Mouse (Mus musculus) heart, adult 8-10 months (tissue): Measurements from ENCODE around the gene Samm50. TPM values are rescaled to one million over a fixed set of nuclear protein-coding genes. Genes with fewer than 3 reads are reported as not detected.
A peak's percentile ranks its signal among the peaks of the same experiment; 100 is the strongest.

Experiments used
- DNase-seq: peaks from one replicate; pipeline ENCODE4 v3.0.0; 2022; ENCODE audit warnings: low spot score
- microRNA-seq: library from miRNA; unstranded; fragments of <30 nt; microRNA quantifications from one replicate; pipeline ENCODE4 v1.2.0, GENCODE M21; 2022
- total RNA-seq, 4 experiments: library from RNA; stranded (reverse); gene quantifications; 2 replicates each; pipeline ENCODE4 v1.2.4; 2022

The Samm50 gene
- total RNA-seq, 4 experiments from 2014 or later: 257 to 301 (median 279) TPM

DNA sequence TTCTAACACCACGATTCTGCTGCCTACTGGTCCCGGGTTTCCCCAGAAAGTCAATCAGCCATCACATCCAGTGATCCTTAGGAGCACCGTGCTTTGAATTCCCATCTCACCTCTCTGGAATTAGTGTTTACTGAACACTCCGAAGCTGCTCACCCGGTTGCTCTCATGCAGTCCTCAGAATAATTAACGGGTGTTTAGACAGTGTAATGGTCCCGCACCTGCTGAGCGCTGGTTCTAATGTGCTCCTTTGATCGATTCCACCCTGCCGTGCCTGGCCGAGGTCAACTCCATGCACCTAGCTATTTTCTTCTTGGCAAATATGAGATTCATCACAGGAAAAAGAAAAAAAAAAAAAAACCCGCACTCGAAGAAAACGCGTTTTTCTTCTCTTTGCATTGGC lies 46.5 kb downstream of the Samm50 start:
- no peak for DNase-seq

DNA sequence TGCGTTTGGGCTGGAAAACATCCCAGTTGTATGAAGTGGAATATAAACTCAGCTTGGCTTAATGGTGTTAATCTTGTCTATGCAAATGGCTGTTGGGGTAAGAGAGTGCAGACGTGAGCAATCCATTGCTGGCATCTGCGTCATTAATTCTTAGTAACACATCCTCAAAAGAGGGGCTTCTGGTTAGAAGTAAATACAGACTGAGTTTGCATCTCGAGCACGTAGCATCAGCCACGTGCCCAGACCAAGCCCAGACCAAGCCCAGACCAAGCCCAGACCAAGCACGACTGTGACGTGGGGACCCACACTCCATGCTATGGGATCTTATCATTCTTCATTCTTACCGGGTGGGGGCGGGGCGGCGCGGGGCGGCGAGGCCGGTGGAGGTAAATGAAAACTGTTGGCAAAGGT lies 47.0 kb downstream of the Samm50 start:
- no peak for DNase-seq

DNA sequence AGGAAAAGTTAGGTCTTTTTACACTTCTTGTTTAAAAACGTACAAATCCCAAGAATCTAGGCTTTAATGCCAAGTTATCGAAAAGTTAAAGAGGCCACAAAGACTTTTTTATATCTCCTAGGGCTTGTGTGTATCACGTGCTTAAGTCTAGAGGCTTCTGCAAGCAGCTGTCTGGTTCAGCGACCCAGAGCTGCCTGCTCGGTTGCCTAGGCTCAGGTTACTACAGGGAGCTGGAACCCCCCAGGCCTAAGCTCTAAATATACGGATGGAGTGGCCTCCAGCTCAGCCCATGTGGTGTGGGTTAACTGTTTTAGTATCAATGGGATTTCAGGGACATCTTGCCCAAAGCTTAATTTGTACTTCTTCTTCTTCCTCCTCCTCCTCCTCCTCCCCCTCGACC lies 49.5 kb downstream of the Samm50 start:
- no peak for DNase-seq

DNA sequence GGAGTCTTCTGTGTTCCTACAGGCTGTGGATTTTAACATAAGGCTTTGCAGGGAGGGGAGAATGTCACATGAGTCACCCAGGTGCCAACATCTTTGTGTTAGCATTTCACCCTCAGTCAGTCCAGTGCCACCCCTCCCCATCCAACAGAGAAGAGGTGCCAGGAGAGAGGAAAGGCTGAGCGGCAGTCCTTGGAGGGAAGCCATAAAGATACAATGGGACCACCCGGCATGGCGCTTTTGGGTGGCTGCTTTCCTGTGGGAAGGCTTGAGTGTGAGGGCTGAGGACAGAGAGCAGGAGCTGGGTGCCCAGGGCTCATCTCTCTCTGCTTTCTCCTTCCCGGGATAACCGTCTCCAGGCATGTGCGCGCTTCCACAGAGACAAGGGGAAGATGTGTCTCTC lies 53.1 kb downstream of the Samm50 start:
- no peak for DNase-seq

DNA sequence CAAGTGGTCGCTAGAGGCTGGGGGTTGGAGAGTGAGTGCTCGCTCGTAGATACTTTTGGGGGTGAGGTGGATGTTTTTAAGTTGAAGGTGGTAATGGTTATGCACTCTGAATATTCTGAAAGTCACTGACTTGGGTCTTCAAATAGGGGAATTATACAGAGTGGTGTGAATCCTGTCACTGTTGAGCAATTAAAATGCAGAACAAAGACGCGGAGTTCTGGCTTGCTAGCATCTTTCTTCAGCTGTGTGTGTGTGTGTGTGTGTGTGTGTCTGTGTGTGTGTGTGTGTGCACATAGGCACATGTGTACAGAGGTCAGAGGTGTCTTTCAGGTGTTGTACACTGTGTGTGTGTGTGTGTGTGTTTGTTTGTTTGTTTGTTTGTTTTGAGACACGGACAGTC lies 54.2 kb downstream of the Samm50 start:
- no peak for DNase-seq

DNA sequence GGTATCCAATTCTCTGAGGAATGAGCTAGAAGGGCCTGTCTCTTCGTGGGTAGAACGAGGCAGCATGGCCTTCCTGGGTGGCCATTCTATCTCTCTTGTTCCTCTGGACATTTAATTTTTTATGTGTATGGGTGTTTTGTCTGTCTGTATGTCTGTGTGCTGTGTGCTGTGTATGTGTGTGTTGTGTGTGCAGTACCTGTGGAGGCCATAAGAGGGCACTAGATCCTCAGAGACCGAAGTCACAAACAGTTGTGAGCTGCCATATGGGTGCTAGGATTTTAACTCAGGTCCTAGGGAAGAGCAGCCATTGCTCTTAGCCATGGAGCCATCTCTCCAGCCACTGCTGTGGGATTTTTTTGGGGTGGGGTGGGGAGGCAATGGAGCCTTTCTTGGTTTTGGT lies 55.3 kb downstream of the Samm50 start:
- DNase-seq: no peak

DNA sequence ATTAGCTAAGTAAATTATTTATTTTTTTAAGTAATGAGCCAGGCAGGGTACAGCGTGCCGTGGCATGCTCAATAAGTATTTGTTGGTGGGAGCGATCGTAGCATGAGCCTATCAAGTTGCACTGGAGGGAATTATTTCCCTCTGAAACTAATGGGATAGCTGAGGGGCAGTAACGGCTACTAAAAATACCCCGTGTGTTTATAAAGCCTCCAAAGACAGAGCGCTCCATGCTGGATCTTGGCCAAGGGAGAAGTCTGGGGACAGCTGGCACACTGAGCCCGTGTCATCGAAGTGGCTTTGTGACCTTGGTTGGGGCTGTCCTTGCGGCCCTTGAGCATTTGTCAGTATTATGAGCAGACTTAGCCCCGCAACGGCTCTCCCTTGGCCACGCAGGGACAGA lies 59.2 kb downstream of the Samm50 start:
- DNase-seq: peak; percentile 71

DNA sequence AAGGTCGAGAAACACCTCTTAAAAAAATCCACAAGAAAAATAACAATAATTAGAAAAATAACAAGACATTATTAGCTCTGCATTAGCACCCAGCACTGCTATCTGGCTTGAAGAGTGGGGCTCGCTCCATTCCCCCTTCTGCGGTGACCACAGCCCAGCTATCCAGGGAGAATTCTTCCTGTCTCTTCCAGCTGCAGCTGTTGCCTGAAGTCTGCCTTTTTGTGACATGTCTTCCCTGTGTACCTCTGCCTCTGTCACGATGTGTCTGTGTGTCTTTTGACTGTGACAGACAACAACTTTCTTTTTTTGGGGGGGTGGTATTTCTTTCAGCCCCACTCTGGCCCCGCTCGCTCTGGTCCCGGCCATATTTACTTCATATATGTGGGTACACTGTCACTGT lies 60.6 kb downstream of the Samm50 start:
- DNase-seq: no peak

DNA sequence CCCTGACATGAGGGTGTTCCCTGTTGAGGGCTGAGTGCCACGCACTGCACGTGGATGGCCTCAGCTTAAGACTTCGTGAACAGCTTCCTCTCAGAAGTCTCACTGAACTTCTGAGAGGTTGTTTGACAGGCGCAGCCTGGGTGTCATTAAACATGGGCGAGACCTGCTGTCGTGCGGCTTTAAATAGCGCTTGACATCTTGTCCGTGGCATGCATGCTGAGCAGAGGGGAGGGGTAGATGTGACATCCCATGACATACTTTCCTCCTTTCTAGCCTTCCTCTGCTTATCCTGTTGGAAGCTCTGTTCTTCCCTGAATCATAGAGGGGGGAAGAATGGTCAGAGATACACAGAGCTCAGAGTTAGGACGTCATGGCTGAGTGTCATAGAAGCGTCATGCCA lies 61.7 kb downstream of the Samm50 start:
- DNase-seq: peak; percentile 52

DNA sequence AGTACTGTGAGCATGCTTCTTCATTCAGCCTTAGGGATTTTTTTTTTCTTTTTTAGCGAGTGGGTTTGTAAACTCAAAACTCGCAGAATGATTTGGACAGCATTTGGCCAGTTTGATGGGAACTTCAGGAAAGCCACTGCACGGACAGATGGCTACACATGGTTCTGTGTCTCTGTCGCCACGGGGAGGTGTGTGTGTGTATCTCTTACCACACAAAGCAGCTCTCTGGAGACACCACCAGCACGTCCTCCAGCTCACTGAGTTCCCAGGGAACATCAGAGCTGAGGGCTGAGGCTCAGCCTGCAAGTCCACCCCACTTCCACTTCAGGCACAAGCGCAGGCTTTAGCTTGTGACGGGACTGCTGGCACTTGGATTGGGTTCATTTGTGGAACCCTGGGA lies 62.3 kb downstream of the Samm50 start:
- no peak for DNase-seq

DNA sequence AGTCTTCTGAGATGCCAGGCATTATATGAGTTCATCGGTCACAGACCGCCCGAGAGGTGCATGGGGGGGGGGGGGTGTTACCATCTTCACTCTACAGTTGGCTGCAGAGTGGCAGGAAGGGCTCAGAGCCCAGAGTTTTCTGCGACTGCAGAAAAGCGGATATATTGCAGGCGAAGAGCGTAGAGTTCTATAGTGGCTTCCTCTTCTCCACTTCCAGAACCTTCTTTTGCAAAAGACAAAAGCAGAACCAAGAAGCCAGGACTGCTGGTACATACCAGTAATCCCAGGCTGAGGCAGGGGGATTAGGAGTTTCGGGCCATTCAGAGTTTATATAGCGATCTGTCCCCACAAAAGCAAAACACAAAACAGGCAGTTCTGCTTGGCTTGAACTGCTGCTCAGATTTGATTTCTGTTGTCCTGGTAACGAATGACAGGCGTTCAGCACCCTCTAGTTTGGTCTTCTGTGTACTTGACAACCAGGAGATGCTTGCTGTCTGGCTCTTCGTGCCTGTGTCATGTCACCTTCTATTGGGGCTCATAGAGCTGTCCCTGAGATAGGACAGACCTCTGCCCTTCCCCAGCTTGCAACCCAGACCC lies 64.3 kb downstream of the Samm50 start:
- DNase-seq: no peak

DNA sequence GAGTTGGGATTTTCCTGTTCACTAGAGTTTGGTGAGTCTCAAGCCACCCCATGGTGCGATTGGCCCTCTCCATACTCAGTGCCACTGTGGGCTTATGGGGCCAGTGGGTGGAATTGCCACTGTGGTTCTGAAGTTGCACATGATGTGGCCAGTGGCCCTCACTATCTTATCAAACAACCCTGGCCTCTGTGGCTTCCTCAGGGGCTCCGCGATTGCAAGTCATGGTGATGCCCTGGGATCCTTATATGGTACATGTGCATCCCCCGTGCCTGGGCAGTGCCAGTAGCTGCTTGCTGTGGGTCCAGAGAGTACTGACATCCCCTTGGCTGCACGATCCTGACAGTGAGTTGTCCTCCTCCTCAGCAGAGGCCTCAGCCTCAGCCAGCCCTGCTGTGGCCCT lies 64.8 kb downstream of the Samm50 start:
- DNase-seq: no peak

DNA sequence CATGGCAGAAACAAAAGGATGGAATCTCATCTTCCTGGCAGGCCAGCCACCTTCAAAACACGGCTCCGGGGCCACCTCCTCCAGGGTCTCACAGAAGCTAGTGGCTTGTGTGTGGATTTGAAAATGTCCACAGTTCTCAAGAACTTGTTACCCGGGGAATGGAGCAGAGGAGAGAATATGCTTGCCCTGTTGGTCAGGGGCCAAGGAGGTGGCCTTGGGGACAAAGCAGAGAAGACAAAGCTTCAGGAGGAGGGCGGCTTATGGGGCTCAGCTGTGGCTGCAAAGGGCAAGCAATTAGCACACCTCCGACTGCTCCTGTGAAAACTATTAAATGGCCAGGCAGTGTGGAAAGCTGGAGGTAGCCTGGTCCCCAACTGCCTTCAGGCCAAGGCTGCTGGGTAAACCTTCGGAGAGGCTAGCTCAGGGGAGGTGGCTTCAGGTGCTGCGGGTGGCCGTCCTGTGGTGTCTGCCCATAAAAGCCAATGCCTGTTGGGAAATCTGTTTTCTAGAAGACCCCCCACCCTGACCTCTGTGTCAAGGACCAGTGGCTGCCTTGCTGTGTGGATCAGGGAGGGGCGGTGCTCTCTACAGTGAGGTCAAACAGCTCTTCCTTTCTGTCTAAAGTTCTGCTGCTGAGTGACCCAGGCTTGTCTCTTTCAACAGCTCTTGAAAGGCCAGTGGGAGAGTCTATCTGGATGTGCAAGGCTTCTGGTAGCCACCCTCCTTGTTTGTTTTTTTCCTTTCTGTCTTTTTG lies 66.7 kb downstream of the Samm50 start:
- no peak for DNase-seq

DNA sequence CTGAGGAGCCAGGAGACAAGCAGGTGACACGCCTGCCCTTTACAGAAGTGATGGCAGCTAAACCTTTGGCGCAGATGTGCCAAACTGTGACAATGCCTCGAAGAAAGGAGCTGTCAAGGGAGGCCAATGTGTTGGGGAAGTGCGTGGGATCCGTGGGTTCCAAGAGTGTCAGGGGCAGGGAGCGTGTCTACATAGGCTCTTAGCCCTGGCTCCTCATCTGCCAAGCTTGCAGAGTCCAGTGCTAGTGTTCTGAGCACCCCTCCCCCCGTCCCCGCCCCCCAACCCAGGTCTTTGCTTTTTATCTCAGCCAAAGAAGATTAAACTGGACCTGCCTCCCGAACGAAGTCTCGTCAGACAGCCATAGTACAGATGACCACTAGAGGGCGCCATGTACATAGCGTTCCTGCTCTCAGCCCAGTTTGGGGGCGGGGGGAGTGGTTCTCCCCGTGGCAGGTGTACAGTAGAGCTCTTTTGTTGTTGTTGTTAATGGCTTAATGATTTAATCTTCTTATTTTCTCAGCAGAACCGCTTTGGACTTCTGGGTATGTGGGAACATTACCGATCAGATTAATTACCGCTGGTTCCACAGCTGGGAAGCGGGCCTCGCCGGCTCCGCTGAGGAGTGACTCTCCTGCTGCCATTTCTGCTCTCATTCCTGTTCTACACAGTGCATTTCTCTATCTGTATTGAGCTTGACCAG lies 68.2 kb downstream of the Samm50 start:
- DNase-seq: peak; percentile 61

DNA sequence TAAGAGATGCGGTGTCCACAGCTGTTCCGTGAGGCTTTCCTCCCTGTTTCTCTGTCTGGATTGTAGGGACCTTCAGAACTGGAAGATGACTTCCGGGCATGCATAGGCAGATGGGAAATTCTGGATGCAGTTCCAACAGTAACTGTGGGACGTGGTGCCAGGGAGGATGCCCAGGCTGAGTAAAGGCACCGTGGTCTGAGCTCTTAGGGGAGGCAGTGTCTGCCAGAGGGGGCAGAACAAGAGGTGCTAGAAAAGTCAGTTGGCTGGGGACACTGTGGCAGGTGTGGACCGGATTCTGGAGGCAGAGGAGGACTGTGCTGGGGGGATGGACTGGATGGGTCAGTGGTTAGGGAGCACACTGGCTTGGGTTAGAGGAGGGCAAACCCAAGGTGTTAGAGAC lies 70.6 kb downstream of the Samm50 start:
- no peak for DNase-seq

DNA sequence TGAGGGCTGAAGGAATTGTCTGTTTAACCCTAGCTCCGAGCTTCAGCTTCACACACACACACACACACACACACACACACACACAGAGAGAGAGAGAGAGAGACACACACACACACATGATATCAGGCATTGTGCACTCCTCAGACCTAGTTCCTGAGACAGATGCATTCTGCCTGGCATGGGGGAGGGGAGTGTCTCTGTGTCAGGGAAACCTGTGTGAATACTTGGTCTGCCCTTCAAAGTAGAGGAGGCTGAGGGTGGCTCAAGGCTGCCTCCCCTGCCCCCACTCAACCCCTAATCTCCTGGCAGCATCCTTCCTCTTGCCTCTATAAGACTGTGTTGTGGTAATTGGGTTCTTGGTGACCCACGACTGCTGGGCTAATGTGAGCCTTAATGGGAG lies 71.5 kb downstream of the Samm50 start:
- DNase-seq: no peak

DNA sequence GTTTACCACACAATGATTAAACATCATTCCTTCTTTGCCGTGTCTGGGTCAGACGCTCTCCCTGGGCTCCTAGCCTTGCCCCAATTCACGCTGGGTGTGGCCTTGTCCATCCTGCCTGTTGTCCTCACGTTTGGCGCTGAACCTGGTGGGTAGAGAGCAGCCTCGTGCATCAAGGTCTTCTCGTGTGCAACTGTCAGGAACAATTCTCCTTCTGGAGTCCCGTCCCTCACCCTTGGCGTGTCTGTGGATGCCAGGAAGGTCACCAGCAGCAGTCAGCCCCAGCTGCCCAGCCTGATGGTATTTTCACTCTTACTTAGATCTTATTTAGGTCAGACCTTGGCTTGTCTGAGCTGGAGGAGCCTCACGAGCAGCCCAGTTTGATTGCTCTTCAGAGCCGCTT lies 73.1 kb downstream of the Samm50 start:
- DNase-seq: no peak

DNA sequence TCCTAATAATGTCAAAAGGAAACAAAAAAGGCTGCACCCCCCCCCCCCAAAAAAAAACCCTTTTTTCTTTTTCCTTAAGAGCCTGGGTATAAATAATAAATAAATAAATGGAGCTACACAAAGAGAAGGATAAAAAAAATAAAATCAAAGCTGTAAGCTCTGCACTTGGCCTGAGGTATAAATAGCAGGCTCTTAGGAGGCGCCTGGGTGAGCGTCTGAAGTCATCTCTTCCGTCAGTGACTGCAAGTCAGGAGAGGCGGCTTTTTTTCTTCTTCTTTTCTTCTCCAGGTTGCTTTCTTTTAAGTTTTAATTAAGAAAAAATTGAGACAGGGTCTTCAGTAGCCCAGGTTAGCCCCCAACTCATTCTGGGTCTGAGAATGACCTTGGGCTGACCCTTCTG lies 74.2 kb downstream of the Samm50 start:
- DNase-seq: no peak

Small RNAs within 50 kb of the gene (microRNA-seq; reads per million reads assigned to microRNA genes)
- not detected for gene Mir6392

Other genes starting within 250 kb of the Samm50 start
- not detected for gene Efcab6, start 126.9 kb upstream of the Samm50 start, total RNA-seq
- gene Sult4a1, start 86.5 kb upstream of the Samm50 start, total RNA-seq: under 1 TPM in 3 of 4 experiments, not detected in 1; 0.09 to 0.20 (median 0.11) TPM
- not detected for gene Pnpla5, start 69.1 kb upstream of the Samm50 start, total RNA-seq
- 1 to 10 TPM in 1 of 4 experiments, under 1 TPM in 3; 0.34 to 2.4 (median 0.57) TPM for gene Pnpla3, start 24.4 kb upstream of the Samm50 start, total RNA-seq
- 100 to 1,000 TPM in 2 of 4 experiments, 10 to 100 TPM in 2; 78.8 to 113 (median 105) TPM for gene Parvb, start 39.8 kb downstream of the Samm50 start, total RNA-seq
- gene Parvg, start 131.8 kb downstream of the Samm50 start, total RNA-seq: 1 to 10 TPM in 3 of 4 experiments, under 1 TPM in 1; 0.88 to 2.0 (median 1.4) TPM